Mouse (Mus musculus) MEL-GATA-1-ER (cell line): ENCODE measurements around the gene Card19.

Source experiments
- DNase-seq: peaks from one replicate; pipeline ENCODE4 v3.0.0-alpha.2; 2012; ENCODE audit warnings: low read depth; ENCODE audit errors: extremely low read depth

Card19 gene

DNA sequence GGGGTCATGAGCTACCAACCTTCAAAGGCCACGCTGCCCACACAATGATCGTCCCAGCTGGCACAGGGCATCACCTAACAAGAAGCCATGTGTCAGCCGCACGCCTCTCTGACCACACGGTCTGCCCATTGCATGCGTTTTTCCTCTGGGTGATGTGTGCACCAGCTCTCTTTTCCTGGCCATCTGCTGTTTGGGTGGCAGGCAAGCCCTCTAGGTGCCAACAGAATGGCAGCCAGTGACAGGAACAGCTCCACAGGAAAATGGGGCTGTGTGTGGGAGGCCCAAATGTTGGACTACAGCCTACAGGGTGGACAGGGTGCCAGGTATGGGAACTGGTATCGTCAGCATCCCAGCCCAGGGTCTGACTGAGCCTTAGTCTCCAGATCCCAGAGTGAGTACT, 43.5 kb downstream of the Card19 start:
- DNase-seq = no peak

DNA sequence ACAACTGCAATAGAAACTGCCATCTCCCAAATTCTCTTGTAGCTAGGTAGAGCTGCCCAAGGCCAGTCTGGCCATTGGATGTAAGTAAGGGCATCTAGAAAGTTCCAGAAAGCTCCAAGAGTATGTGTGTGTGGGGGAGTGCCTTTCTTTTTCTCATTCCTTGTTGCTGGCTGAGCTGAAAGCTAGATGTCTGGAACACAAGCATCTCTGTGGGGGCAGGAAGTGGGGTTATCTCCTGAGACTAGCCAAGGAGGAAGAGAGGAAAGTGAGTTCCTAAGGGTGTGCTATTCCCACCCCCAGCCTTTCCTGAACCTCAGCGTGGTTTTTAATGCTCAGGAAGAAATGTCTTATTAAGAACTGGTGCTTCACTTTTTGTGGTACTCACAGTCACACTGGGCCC, 44.1 kb downstream of the Card19 start:
- DNase-seq = no peak

DNA sequence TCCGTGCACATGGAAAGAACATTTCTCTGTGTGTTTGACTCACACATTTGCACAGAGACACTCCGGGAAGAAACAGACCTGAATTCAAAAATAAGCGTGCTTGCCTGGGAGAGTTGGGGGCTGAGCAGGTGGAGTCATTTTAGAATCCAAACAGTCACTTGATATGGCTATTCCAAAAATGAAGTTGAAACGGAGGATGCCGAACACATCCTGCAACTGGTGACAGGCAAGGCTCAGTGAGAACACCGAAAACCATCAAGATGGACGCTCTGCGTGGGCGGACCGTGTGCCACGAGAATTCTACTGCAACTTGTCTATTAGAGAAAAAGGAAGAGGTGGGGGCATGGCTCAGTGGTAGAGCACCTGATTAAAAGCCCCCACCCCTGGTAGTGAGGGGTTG, 45.2 kb downstream of the Card19 start:
- DNase-seq = no peak

DNA sequence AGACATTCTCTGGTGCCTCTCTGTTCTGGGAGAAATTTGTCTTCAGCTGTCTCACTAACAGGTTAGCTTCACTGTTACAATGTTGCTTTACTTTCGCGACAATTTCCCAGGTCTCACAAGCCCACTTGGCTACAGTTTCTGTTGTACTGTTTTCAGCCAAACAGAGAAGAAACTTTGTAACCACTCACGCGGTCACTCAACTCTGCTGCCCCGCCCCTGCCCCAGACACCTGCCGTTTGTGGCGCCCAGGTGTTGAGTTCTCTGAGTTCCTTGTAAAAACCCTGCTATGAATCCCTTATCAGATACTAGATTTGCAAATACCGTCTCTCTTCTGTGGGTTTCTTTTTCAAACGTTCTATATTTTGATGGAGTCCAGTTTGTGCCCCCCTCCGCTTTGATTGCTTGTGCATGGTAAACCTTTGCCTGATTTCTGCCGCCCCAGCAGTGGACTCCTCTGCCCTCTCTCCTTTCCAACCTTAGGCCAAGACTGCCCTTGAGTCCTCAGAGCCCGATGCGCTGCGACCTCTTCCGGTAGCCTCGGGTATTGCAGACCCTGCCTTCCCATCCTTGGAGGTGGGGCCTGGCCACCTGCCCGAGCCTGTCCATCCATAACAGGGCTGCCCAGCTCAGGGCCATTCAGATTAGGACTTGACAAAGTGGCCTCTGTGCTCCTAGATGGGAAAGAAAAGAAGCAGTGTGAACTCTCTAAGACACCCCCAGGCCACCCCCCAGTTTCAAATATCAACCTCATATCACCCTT, 46.2 kb downstream of the Card19 start:
- peak; percentile 47 for DNase-seq

DNA sequence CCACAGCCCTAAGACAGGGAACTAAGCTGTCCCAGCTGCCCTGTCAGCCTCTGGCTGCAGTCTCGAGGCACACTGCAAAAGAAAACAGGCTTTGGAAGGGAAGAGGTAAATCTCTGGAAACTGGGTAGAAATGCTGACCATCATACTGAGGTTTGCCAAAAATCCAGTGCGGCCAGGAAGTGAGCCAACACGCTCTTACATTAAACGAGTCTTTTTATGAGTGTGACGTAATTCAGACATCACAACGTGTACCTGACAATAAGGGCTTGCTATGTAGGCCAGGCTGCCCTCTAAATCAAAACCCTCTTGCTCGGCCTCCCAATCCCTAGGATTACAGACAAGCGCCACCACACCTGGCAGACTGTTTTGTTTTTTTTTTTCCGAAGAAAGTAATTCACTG, 48.8 kb downstream of the Card19 start:
- DNase-seq = no peak

DNA sequence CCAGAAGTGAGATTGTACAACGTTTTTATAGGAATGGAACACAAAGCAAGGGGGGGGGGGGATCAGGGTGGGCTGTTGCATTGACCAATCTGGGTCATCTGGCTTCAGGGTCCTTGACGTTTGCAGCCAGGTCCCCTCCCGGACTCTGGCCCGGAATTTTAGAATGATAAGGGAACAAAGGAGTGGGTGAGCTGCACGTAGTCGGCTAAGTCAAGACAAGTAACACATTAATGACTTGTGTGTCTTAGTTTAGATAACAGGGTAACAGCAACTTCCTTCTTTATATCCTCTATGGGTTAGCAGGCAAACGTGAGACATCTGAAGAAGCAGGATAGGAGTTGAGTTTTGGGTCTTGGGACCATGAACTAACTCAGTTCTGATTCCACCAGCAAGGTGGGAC, 52.2 kb downstream of the Card19 start:
- DNase-seq = peak; percentile 70

DNA sequence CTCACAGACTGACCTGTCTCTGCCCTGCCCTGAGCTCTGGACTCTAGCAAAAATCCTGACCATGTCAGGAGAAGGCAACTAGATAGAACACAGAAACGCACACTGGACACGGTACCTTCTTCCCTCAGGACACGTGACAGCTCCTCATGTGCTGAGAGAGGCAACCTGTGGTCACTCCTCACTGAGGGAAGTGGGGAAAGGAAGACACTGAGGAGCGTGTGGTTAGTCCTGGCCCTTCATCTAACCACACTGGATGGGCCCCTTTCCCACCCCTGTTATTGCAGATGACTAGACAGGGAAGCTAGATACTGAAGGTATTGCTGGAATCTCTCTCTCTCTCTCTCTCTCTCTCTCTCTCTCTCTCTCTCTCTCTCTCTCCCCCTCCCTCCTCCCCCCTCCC, 53.1 kb downstream of the Card19 start:
- DNase-seq = peak; percentile 15

DNA sequence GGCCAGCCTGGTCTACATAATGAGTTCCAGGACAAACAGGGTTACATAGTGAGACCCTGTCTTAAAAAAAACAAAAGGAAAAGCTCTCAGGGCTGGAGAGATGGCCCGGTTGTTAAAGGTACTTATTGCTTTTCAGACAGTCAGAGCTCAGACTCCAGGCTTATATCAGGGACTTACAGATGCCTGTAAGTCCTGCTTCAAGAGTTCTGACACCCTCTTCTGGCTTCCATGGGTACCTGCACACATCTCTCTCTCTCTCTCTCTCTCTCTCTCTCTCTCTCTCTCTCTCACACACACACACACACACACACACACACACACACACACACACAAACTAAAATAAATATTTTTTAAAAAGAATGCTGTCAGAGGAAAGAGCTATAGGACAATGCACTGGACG, 54.6 kb downstream of the Card19 start:
- DNase-seq = no peak

DNA sequence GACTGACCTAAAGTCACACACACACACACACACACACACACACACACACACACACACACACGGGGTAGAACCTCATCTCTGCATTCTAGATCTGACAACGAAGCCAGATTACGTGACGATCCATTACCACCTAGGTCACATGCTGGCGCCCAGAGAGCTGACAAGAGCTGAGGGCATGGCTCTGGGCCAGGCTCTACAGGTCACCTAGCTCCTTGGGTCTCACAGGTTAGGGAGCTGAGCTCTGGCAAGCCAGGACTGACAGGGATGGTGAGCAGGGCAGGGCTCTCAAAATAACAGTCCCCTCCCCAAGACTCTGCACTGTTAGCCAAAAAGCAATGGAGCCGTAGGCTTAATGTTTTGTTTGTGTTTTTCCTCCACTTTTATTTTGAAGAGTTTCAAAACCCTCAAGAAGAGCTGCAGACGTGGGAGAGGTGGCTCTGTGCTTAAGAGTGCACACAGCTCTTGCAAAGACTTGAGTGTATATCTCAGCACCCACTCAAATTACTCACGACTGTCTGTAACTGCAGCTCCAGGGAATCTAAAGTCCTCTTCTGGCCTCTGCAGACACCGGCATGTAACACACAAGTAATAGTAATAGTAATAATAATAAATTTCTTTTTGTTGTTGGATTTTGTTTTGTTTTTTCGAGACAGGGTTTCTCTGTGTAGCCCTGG, 57.7 kb downstream of the Card19 start:
- no peak for DNase-seq

DNA sequence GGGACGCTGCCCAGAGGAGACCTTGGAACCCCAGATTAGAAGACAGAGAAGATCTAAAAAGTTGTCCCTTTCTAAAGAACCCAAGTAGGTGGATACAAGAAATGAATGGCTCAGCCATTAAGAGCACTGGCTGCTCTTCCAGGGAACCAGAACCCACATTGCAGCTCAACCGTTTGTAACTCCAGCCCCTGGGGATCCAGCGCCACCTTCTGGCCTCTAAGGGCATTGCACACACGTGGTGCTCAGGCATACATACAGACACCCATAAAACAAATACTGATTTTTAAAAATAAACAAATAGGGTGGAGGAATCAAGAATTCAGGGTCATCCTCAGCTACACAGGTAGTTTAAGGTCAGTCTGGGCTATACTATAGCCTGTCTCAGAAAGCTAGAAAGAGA, 59.2 kb downstream of the Card19 start:
- no peak for DNase-seq

DNA sequence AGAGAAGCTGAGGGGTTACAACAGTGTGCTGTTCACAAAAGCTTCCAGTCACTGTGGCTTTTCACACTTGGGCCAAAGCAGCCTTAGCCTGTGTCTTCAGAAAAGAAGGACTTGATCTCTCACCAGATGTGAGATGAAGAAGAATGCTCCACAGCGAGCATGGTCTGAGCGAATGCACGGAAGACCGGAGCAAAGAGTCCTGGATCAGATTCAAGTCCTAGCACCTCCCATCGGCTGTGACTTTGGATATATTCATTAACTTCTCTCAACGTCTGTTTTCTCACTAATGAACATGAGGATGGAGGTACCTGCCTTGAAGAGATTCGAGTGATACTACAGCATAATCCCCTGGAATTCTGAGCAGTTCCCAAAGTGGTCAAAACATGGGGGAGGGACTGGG, 61.2 kb downstream of the Card19 start:
- DNase-seq = no peak

DNA sequence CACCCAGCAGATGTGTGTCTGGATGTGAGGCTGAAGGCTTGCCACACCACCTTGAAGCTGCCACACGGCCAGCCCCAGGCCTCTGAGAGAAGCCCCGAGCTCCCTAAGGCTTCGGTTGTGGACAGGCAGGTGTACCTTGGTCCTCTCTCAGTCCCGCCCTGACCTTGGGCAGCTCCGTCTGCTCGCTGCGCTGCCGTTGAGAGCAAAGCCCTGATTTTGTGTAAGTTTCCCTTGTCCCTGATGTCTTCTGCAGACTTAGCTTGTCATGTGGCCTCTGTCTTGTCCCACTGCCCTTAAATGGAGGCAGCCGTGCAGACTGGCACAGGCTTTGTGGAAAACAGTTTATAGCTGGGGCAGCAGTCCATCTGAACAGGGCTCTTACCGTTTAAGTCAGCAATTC, 61.8 kb downstream of the Card19 start:
- no peak for DNase-seq
